Mouse (Mus musculus): ENCODE measurements around the gene Rad9a. TPM values are rescaled to one million over a fixed set of nuclear protein-coding genes. Genes with fewer than 3 reads are reported as not detected.

The Rad9a gene
- polyA plus RNA-seq, 1 experiment from 2014 or later, result 11.3 TPM

DNA sequence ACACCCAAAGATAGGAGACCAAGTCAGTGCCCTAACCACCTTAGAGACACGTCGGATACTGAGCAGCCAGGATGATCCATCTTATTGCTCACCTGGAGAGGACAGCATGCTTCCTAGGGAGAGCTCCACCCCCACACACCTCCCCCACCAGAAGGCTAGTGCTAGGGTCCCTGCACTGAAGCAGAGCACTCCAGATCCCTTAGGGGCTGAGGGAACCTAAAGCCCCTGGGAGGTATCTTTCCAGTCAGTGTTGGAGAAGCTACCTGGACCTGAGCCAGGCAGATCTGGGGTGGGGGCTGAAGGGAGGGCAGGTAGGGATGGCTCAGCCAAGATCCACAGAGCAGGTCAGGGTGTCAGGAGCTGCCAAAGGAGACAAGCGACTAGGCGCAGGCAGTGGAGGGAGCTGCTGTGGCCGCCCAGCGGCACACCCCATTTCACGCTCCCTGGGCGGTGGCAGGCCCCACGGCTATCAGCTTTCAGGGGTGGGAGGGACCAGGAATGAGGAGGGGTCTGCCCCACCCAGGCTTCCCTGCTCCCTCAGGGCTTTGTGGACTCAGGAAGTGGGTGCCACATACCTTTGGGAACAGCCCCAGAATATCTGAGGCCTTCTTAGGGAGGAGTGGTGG, 28.1 kb upstream of the Rad9a start:
- Histone ChIP-seq H3K9ac (ENCODE audit: low read length) (peak overlapping the region; percentile 27), H3K27me3 (ENCODE audit: control insufficient read depth, insufficient read depth, low read length) (no peaks in the 10 kb centered on the region)

DNA sequence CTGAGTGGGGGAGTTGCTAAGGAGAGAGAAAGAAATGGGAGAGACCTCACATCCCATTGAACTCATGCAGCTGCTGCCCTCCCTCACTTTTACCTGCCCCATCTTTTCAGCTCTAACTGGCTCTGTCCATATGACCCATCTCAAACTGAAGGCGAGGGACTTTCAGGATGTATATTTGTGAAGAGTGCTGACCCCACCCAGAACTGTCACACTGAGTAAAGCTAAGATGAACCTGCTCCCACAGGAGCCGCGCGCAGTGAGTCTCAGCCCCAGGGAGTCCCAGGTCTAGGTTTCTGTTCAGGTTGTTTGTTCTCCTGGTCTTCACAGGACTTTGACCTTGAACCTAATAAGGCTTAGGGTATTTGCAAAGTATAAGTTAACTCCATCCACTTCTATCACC, 27.4 kb upstream of the Rad9a start:
- no peak overlapping the region for H3K9ac ChIP-seq (ENCODE audit: low read length)
- H3K27me3 ChIP-seq (ENCODE audit: control insufficient read depth, insufficient read depth, low read length), result no peaks in the 10 kb centered on the region
- H3K9me3 ChIP-seq (ENCODE audit: control insufficient read depth, low read length), result no peaks in the 10 kb centered on the region
- H3K27ac ChIP-seq (replicated peaks), result no peak overlapping the region
- H3K4me2 ChIP-seq (replicated peaks; ENCODE audit: low read depth), result peak overlapping the region; percentile 0; the same call in 1 of the 2 replicates
- H3K4me1 ChIP-seq (replicated peaks; ENCODE audit: control insufficient read depth, insufficient read depth), result peaks cover 3% of the 10 kb centered on the region; the same call in 1 of the 2 replicates
- no peak for ATAC-seq (ENCODE audit: low FRiP score, low TSS enrichment)
- WGBS, result 61% methylated on average over 4 of the region's 4 CpGs
- no peak for DNase-seq (ENCODE audit: low spot score)
- no peaks in the 10 kb centered on the region for H3K36me3 ChIP-seq (ENCODE audit: control insufficient read depth, insufficient read depth, low read length)
- TF ChIP-seq CTCF (IDR thresholded peaks at IDR 0.05; ENCODE audit: low read depth), result no peak
- TF ChIP-seq EP300 (optimal IDR thresholded peaks at IDR 0.05), result no peak
- no peak overlapping the region for H3K4me3 ChIP-seq (ENCODE audit: low read depth, low read length)

More for the DNA sequence above, 28.1 kb upstream of the Rad9a start:
- WGBS, result 30% methylated on average over 9 of the region's 9 CpGs
- ATAC-seq (ENCODE audit: low FRiP score, low TSS enrichment), result peak; percentile 10
- Histone ChIP-seq H3K36me3 (ENCODE audit: control insufficient read depth, insufficient read depth, low read length) (no peaks in the 10 kb centered on the region), H3K4me3 (ENCODE audit: low read depth, low read length) (no peak overlapping the region), H3K9me3 (ENCODE audit: control insufficient read depth, low read length) (no peaks in the 10 kb centered on the region), H3K27ac (replicated peaks) (0 out of 2 replicates have a peak overlapping the region, but pooled peaks have one; percentile 24), H3K4me1 (replicated peaks; ENCODE audit: control insufficient read depth, insufficient read depth) (peaks cover 3% of the 10 kb centered on the region; the same call in 1 of the 2 replicates), H3K4me2 (replicated peaks; ENCODE audit: low read depth) (no peak overlapping the region)
- DNase-seq (ENCODE audit: low spot score), result peak; percentile 68
- no peak for TF ChIP-seq CTCF (IDR thresholded peaks at IDR 0.05; ENCODE audit: low read depth)
- TF ChIP-seq EP300 (optimal IDR thresholded peaks at IDR 0.05), result no peak

- Histone ChIP-seq H3K4me2 (replicated peaks; ENCODE audit: low read depth) (no peak overlapping the region), H3K9me3 (ENCODE audit: control insufficient read depth, low read length) (no peaks in the 10 kb centered on the region), H3K36me3 (ENCODE audit: control insufficient read depth, insufficient read depth, low read length) (no peaks in the 10 kb centered on the region), H3K27me3 (ENCODE audit: control insufficient read depth, insufficient read depth, low read length) (no peaks in the 10 kb centered on the region), H3K4me3 (ENCODE audit: low read depth, low read length) (no peak overlapping the region), H3K27ac (replicated peaks) (no peak overlapping the region), H3K9ac (ENCODE audit: low read length) (no peak overlapping the region), H3K4me1 (replicated peaks; ENCODE audit: control insufficient read depth, insufficient read depth) (peaks cover 3% of the 10 kb centered on the region; the same call in 1 of the 2 replicates)
- whole genome bisulfite sequencing, result 12% methylated on average over 8 of the region's 8 CpGs
- TF ChIP-seq CTCF (IDR thresholded peaks at IDR 0.05; ENCODE audit: low read depth), result peak; percentile 98
- TF ChIP-seq EP300 (optimal IDR thresholded peaks at IDR 0.05), result no peak
- ATAC-seq (ENCODE audit: low FRiP score, low TSS enrichment), result peak; percentile 17; the same call in 1 of the 2 replicates
- peak; percentile 77 for DNase-seq (ENCODE audit: low spot score)
Observed at GRCm38 (mm10) chr19:4227894-4228678, 26.6 kb upstream of the Rad9a start.

DNA sequence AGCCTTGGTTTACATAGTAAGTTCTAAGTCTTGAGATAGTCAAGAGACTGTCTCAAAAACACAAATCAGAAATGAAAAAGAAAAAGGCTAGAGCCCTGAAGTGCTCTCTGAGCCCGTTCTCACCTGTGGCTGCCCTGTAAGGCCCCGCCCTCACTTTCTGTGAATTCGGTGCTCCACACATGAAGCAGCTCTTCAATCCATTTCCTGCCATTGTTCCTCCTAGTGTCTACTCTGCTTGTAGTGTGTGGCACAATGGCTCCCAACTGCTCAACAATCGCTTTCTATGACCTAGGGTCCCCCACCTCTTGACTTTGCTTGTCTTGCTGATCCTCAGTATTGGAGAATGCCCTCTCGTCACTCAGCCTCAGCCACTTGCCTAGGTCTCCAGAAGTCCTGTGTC, 26.0 kb upstream of the Rad9a start:
- Histone ChIP-seq H3K4me2 (replicated peaks; ENCODE audit: low read depth) (no peak overlapping the region), H3K9ac (ENCODE audit: low read length) (no peak overlapping the region), H3K4me1 (replicated peaks; ENCODE audit: control insufficient read depth, insufficient read depth) (peaks cover 3% of the 10 kb centered on the region; the same call in 1 of the 2 replicates), H3K4me3 (ENCODE audit: low read depth, low read length) (no peak overlapping the region), H3K9me3 (ENCODE audit: control insufficient read depth, low read length) (no peaks in the 10 kb centered on the region), H3K36me3 (ENCODE audit: control insufficient read depth, insufficient read depth, low read length) (no peaks in the 10 kb centered on the region), H3K27ac (replicated peaks) (no peak overlapping the region), H3K27me3 (ENCODE audit: control insufficient read depth, insufficient read depth, low read length) (no peaks in the 10 kb centered on the region)
- TF ChIP-seq CTCF (IDR thresholded peaks at IDR 0.05; ENCODE audit: low read depth), result no peak
- no peak for TF ChIP-seq EP300 (optimal IDR thresholded peaks at IDR 0.05)
- no peak for ATAC-seq (ENCODE audit: low FRiP score, low TSS enrichment)
- no peak for DNase-seq (ENCODE audit: low spot score)
- 71% methylated on average over 5 of the region's 5 CpGs for WGBS

DNA sequence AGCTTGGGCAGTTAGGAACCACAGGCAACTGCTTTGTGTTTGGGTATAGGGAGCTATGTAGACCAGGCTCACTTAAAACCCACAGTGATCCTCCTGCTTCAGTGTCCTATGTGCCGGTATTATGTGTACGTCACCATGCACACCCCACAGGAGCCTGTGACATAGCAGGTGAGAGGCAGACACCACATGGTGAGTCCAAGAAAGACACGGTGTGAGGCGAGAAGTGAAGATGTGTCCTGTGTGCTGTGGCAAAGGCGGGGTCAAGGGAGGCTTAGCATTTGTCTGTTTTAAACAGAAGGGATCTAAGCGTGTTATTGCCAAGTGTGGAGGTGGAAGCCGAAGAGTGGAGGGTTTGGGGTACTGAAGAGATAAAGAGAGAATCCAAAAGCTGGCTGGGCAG, 25.3 kb upstream of the Rad9a start:
- H3K9me3 ChIP-seq (ENCODE audit: control insufficient read depth, low read length), result no peaks in the 10 kb centered on the region
- no peak overlapping the region for H3K9ac ChIP-seq (ENCODE audit: low read length)
- TF ChIP-seq EP300 (optimal IDR thresholded peaks at IDR 0.05) (no peak), CTCF (IDR thresholded peaks at IDR 0.05; ENCODE audit: low read depth) (no peak)
- H3K4me1 ChIP-seq (replicated peaks; ENCODE audit: control insufficient read depth, insufficient read depth), result peaks cover 3% of the 10 kb centered on the region
- ATAC-seq (ENCODE audit: low FRiP score, low TSS enrichment), result no peak
- 82% methylated on average over 7 of the region's 7 CpGs for WGBS
- no peak overlapping the region for H3K4me3 ChIP-seq (ENCODE audit: low read depth, low read length)
- H3K36me3 ChIP-seq (ENCODE audit: control insufficient read depth, insufficient read depth, low read length), result no peaks in the 10 kb centered on the region
- no peaks in the 10 kb centered on the region for H3K27me3 ChIP-seq (ENCODE audit: control insufficient read depth, insufficient read depth, low read length)
- no peak overlapping the region for H3K4me2 ChIP-seq (replicated peaks; ENCODE audit: low read depth)
- H3K27ac ChIP-seq (replicated peaks), result no peak overlapping the region
- DNase-seq (ENCODE audit: low spot score), result no peak

GRCm38 (mm10) chr19:4222165-4222564, 20.7 kb upstream of the Rad9a start:
- WGBS, result 53% methylated on average over 11 of the region's 11 CpGs
- Histone ChIP-seq H3K4me3 (ENCODE audit: low read depth, low read length) (no peak overlapping the region), H3K27me3 (ENCODE audit: control insufficient read depth, insufficient read depth, low read length) (no peaks in the 10 kb centered on the region), H3K4me2 (replicated peaks; ENCODE audit: low read depth) (no peak overlapping the region), H3K36me3 (ENCODE audit: control insufficient read depth, insufficient read depth, low read length) (no peaks in the 10 kb centered on the region), H3K9me3 (ENCODE audit: control insufficient read depth, low read length) (no peaks in the 10 kb centered on the region), H3K4me1 (replicated peaks; ENCODE audit: control insufficient read depth, insufficient read depth) (peaks cover 16% of the 10 kb centered on the region), H3K27ac (replicated peaks) (0 out of 2 replicates have a peak overlapping the region, but pooled peaks have one; percentile 4), H3K9ac (ENCODE audit: low read length) (no peak overlapping the region)
- no peak for TF ChIP-seq EP300 (optimal IDR thresholded peaks at IDR 0.05)
- TF ChIP-seq CTCF (IDR thresholded peaks at IDR 0.05; ENCODE audit: low read depth), result no peak
- DNase-seq (ENCODE audit: low spot score), result no peak
- no peak for ATAC-seq (ENCODE audit: low FRiP score, low TSS enrichment)

Data from stomach, postnatal 0 days (tissue).